Mouse (Mus musculus): ENCODE data around the gene Spc25.

Spc25 gene

DNA sequence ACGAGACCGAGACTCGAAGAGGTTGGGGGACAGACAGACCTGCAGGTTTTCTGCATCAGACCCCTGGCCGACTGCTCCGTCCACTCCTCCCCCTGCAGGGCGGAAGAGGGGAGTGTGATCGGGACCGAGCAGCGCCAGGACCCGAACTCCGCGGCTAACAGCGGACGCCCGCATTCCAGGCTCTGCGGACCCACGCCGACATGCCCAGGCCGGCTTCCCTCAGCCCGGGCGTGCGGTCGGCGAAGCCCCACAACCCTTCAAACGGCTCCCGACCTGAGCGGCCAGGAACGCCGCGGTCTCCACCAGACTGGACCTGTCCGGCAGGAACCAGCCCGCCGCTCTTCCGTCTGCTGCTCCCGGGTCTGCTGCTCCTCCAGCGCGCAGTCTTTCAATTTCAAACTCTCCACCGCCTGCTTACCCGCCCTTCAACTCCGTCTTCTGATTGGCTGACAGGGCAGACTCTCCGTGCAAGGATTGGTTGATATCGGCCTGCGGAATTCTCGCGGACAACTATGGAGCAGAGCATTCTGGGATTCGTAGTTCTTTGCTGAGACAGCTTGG, at the start of gene Spc25:
TSS of gene Spc25 (minus strand) at position 404 of the 561 bp plus-strand sequence.
- in situ Hi-C loops (cut with MboI, MseI): loop anchor here (5.0 kb wide), 1 partner anchor 729 kb away; no protein-coding TSS in a partner anchor

DNA sequence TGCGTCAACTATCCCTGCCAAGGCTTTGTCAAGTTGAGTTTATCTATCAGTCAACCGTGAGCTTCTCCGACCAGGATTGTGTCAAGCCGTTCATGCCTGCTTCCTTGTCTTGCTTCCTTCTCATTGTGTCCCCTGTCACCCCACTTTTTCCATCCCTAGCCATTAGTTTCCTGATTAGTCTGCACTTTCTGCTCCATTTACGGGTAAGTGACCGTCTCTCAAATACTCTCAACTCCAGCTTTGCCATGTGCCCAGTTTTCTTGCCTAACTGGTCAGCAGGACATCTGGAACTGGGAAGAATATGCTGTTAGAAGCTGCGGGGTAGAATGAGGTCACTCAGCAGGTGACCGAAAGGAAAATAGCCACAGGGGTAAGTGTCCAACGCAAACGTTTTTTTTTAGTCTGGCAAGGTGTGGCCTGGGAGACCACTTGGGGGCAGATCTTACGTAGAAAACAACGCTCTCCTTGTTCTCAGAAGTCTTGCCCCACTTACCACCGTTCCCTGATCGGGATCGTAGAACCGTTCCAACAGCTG, 42.3 kb upstream of the Spc25 start:
- in situ Hi-C loops (cut with MboI, MseI): no loop called here

DNA sequence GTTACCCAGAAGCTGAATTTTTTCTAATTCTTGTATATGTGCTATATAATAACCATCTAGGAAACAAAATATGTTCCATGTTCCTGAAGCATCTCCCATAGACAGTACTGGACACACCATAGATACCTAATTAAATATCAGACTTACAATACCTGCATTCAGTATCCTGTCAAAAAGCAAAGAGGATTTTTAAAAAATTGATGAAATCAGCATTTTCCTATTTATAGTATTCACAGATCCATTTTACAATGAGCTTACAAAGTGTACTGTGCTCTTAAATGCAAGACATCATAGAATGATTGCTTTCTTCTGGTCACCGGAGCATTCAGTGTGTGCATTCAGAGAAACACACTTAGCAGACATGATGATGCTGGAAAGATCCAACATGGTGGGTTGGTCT, 41.1 kb upstream of the Spc25 start:
- in situ Hi-C loops (cut with MboI, MseI): no loop called here

DNA sequence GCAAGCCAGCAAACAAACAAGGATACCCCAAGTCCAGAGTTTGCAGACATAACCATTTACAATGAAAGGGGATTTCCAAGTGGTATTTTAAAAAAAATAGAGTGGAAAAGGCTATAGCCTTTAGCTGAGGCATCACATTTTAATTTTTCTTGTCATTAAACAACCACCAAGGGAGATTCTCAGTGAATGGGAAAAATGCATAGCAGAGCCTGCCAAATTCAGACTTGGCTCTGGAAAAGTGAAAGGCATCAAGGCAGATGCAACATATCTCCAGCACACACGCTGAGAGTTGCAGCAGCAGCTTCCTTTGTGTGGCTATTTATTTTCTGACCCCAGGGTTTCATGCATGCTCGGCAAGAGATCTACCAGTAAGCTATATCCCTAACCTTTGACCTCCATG, 38.9 kb upstream of the Spc25 start:
- in situ Hi-C loops (cut with MboI, MseI): no loop called here

DNA sequence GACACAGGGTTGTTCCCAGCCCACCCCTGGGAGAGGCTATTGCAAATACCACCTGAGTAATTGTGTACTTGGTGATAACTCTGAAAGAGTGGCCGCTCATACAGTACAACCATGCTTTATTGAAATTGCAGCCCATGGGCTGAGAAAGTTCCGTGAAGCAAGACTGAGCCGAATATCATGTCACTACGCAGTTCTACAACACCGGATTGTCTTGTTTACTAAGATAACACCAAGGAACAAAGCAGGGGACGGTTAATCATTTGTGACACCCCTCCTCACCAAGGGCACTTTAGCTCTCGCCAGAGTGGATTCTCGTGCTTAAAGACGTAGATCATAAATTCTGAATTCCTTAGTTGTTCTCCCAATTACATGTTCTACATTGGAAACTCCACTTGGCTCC, 33.3 kb upstream of the Spc25 start:
- in situ Hi-C loops (cut with MboI, MseI): no loop called here

DNA sequence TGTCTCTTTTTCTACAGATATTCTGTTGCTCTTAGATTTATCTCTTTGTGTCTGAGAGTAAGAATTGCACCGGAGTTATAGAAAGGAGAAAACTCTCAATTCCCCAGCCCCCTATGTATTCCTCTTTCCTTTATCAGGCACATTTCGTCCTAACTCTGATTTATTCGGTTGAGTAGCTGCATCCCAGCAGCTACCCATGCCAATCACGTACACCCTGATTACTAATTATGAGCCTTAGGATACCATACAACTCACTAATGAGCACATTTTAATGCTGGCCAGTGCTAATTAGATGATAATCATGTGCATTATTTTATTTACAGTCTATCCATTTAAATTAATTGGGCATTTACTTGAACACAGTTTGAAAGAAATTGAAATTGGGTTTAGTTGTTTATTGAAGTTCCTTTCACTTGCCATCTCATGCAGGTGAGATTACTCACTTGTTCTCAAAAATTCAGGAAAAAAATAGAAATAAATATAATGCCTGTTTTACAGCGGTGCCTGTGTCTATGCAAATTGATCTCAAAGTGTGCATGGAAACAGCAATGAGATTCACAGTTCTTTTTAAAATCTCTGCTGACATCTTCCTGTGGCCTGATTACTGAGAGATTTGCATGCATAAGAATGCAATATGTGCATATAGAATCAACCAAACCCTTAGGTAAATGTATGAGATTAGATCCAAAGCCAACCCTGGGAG, 29.1 kb upstream of the Spc25 start:
- in situ Hi-C loops (cut with MboI, MseI): no loop called here

DNA sequence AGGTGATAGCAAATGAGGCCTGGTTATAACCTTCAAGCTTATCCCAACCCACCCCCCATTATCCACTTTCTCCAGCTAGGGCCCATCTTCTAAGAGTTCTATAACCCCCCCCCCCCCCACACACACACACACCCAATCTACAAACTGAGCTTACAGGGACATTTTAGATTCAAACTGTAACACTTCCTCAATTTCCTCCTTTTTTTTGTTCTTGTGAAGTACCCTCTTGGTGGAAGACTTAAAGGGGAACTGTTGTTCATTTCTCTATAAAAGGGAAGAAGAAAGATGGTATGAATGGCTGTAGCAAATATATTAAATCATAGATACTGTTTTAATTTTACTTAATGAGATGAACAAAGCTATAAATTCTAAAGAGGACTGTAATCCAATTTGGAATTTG, 26.1 kb upstream of the Spc25 start:
- in situ Hi-C loops (cut with MboI, MseI): no loop called here

DNA sequence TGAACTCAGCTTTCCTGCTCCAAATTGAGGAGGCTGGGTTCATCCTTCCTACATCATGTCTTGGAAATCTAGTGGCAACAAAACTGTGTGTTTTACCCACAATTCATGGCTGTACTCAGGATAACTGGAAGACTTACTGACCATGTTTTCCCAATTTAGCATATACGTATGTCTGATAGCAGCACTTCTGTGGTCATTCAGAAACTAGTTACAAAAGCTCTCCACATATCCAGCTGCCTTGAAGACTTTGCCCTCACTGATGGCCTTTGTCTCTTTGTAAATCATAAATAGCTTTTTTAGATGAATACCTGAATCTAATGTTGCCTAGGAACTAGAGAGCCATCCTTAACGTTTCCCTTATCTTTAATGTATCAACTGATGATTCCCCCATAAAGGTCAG, 24.1 kb upstream of the Spc25 start:
- in situ Hi-C loops (cut with MboI, MseI): no loop called here

DNA sequence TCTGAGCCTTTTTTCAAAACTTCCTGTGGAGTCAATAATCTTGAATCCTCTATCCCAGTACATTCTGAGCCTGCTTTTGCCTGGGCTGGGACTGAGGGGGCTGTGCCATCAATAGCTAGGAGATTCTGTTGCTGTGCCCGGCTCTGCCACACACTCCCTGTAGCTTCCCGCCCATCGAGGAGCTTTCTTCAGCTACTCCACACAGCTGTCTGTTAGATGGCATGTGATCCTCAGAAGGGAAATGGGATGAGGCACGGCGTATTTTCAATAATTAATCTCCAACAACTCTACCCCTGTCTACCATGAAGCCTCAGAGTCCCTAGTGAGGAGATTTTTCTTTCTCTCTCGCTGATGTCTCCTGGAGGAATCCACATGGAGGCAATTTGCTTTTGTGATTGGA, 22.6 kb upstream of the Spc25 start:
- in situ Hi-C loops (cut with MboI, MseI): no loop called here

DNA sequence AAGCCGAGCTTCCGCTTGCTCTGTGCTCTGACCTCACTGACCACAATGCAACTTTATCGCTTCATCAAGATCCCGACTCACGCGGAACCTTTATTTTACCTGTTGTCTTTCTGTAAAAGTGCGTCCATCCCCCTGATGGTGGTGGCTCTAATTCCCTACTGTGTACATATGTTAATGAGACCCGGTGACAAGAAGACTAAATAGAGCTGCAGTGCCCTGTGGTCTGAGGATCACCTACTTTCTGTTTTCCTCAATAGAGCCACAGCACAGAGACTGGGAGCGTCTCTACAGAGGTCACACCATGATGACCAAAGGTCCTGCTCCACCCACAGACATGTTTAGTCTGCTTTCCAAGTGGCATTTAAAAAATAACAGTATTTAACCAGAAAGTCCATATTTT, 20.9 kb upstream of the Spc25 start:
- in situ Hi-C loops (cut with MboI, MseI): no loop called here

DNA sequence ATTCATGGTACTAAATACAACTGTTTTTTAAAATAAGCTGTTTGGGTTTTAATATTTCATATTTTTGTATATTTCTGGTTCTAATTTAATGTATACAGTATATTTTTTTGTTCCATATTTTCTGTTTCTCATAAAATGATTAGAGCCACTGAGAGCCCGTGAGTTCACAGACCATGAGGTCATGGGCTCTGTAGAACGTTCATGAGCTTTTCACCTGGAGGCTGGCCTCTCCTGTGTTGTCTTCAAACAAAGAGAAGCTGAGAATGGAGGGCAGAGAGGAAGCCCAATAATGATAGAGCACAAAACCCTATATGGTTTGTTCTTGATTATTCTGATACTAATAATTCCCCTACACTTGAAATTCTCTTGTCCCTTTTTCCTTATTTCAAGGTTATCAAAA, 18.7 kb upstream of the Spc25 start:
- in situ Hi-C loops (cut with MboI, MseI): no loop called here

DNA sequence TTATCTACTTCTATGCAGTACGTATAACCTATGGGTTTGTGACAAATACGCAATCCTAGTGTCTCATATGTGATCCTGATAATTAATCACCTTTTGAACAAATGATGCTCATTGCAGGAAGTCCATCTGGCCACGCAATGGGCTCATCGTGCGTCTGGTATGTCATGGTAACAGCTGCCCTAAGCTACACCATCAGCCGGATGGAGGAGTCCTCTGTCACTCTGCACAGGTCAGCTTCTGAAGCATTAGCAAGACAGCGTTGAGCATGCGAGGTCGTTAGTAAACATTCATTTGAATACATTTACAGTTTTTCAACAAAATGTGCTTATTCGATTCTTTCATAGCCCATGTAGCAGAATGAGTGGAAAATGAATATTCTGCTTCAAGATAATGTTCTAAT, 16.8 kb upstream of the Spc25 start:
- in situ Hi-C loops (cut with MboI, MseI): no loop called here

DNA sequence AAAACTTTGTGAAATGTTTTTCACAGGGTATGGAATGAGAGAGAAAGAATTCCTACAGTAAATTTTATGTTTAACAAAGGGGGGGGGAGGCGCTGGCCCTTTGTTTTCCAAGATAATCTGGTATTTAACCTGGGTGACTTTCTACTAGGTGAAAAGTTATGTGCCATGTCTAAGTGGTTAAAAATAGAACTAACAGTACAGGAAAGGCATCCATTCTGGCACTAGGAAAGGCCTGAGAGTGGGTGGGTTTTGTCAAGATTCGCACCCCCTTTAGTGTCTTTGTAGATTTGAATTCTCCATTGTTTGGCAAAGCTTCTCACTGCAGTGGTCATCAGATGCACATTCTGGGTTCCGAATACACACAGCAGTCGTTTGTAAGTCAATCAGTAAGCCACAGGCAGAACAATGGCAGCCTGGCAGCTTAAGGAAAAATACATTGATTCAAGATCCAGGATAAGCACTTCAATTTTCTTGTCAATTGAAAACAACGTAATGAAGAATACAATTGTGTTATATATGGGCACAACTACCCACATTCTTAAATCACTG, 15.9 kb upstream of the Spc25 start:
- in situ Hi-C loops (cut with MboI, MseI): no loop called here

DNA sequence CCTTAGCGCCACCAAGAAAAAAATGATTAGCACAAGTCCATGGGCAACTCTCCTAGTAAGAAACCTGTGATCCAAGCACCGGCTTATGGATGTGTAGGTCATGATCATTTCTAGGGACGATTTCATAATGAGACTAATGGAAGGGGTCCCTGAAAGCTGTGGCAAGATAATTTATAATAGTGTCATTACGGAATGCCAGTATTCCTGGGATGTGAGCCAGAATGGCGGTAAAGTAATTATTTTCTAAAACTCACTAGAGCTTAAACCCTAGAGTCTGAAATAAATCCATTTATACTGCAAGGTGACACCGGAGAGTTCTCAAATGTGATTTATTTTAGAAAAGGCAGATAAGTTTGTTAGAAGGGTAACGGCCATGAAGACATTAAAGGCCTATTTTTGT, 9.2 kb upstream of the Spc25 start:
- in situ Hi-C loops (cut with MboI, MseI): loop anchor here (5.0 kb wide), 1 partner anchor 78 kb away; the partner anchor contains the start of gene Nostrin

DNA sequence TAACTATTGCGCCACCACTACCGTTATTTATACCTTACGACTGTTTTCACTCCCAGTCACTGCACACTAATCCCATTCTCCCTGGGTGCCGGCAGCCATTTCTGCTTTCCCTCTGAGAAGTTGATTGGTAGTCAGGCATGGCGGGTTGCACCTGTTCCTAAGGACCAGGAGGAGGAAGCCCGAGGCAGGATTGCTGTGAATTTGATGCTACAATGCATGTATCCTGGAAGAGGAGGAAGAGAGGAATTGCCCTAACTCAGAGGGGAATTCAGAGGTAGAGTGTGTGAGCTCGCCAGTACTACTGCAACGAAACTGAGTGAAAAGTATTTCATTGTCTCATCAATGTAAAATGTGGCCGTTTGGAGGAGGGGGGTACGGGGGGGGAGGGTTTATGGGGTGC, 6.7 kb upstream of the Spc25 start:
- in situ Hi-C loops (cut with MboI, MseI): no loop called here

DNA sequence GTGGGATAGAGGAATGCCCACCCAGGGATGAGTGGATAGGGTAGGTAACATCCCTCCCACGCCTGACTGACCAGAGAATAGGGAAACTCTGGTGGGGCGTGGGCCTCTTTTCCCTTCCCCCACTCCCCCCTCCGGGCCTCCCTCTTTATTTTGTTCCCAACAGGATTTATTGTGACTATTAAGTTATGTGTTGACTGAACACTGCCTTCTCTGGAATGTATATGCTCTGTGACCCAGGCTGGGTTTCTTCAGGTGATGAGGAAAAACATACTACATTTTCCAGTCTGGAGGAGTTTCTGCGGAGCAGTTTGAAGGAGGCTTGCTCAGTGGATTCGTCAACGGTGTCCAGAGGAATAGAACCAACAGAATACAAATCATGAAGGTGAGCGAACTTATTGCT, 4.8 kb upstream of the Spc25 start, which contains the start of gene G6pc2:
TSS of gene G6pc2 (plus strand) at position 301 of the 400 bp plus-strand sequence.
- in situ Hi-C loops (cut with MboI, MseI): no loop called here

DNA sequence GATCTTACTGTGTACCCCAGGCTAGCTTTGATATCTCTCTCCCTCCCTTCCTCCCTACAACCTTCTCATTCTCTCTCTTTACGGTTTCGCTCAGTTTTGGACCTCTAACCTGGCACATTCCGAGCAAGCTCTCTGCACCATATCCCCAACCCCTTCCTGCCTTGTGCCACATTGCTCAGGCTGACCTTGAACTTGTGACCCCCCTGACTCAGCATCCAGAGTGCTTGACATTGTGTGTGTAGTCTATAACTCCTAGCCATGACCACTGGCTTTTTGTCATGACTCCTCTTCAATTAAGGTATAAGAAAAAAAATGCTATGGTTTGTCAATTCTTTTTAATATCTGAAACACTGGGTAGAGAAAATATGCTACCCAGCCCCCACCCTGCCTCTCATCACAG, 3.7 kb upstream of the Spc25 start:
- in situ Hi-C loops (cut with MboI, MseI): loop anchor here (5.0 kb wide), 1 partner anchor 732 kb away; no protein-coding TSS in a partner anchor

DNA sequence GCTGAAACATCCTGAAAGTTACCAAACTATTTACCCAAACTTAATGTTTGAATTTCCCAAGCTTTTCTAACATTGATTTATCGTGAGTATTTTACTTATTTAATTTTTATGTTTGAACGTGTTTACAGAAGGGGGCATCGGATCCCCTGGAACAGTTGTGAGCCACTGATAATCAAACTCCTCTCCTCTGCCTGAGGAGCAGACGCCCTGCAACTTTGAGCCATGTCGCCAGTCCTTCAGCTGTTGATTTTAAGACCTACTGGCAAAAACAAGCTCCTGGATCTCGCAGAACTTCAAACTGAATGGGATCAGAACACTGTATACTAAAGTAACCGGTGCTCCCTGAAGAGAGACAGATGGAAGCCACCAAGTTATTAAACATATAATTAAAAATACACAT, 529 bp upstream of the Spc25 start:
- in situ Hi-C loops (cut with MboI, MseI): loop anchor here (5.0 kb wide), 1 partner anchor 729 kb away; no protein-coding TSS in a partner anchor

DNA sequence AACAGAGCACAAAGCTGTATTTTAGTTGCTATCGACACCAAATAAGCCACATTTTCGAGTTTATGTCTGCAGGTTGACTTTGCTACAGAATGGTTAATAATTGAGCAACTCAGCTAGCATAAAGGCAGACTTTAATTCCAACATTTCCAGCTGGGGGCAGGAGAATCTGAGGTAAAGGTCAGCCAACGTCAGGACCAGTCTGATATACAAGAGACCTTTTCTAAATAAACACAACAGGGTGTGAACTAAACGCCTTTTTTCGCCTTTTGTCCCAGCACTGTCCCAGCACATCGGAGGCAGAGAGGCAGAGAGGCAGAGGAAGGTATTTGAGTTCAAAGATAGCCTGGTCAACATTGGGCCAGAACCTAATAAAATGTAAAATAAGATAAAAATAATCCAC, 809 bp downstream of the Spc25 start:
- in situ Hi-C loops (cut with MboI, MseI): loop anchor here (5.0 kb wide), 1 partner anchor 728 kb away; no protein-coding TSS in a partner anchor

DNA sequence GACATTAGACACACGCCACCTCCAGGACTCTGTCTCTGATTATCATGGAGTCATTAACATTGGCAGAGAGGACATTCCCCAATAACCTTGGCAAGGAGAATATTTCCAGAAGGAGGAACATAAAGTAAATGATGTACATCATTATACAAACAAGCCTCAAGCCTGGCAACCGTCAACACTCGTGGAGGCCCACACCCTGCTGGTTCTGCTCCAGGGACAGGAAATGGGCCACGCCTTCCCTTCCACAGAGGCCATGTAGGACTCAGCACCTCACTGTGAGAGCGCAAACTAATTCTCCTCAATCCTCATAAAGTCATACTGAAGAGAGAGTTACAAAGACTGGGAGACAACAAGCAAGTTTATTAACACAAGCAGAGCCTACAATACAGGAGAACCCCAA, 12.4 kb downstream of the Spc25 start:
- in situ Hi-C loops (cut with MboI, MseI): no loop called here

DNA sequence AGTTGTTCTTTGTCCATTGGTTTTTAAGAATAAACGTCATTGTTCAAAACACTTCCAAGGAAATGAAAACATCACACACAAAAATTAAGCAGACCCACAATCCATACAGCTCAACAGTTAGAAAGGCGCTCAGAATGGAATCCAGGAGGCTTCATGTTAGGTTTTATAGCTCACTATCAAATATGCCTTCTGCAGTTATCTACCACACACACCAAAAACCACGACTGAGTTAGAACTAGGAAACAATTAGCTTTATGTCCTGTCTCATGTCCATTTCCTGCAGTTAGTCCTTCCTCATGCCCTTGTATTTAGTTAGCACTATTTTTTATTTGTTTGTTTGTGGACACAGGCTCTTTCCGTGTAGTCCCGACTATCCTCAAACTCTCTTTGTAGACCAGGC, 14.9 kb downstream of the Spc25 start:
- in situ Hi-C loops (cut with MboI, MseI): no loop called here

DNA sequence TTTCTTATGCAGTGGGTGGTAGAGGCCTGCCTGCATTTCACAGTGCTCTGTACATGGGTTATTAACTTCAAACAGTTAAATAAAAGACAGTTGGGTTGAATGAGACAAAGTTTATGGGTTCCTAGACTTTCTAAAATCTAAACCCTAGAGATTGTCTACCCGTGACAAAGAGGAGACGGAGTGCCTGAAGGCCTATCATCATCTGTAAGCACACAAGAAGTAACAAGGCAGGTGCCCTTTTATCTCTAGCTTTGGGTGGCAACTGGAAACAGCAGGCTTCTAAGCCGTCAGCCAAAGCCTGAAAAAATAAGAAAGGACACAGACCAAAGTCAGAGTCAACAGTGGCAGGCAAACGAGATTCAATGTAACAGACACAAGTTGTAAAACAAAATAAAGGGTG, 16.8 kb downstream of the Spc25 start:
- in situ Hi-C loops (cut with MboI, MseI): no loop called here

DNA sequence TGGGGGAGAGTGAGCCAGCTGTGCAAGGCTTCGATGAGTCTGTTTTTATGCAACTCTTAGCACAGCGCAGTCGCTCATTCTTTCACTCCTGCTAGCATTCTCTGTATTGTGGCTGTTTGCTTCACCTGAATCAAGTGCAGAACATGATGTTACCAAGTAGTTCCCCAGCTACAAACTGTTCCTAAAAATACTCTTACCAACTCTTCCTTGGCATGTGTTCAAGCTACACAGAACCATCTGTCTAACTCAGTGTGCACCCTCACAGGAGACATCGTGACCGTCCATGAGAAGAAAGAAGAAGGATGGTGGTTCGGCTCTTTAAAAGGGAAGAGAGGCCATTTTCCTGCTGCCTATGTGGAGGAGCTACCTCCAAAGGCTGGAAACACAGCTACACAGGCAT, 17.3 kb downstream of the Spc25 start:
- in situ Hi-C loops (cut with MboI, MseI): no loop called here
